Mouse (Mus musculus): Measurements from ENCODE around the gene Pdlim7. TPM values are rescaled to one million over a fixed set of nuclear protein-coding genes. Genes with fewer than 3 reads are reported as not detected.

The Pdlim7 gene
- polyA plus RNA-seq, 1 experiment from 2014 or later = 159 TPM

DNA sequence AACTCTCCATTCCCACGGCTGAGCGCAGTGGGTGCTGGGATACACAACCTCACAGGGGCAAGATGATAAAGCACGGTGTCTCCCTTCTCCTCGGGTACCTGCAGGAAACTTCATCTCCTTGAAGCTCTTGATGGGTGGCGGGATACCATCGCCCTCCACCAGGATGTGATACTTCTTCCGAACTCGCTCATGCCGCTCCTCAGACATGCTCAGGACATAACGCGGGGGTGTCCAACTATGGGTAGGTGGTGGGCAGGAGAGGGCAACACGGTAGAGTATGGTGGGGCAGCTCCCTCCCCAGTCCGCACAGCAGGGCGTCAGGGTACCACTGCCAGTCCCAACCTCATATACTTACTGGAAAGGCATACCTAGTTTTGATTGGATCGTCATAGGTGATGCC lies 21.7 kb upstream of the Pdlim7 start:
- ATAC-seq = no peak
- peak overlapping the region; percentile 83; the same call in 1 of the 2 replicates for H3K9ac ChIP-seq (replicated peaks)
- H3K27ac ChIP-seq = no peak overlapping the region
- H3K27me3 ChIP-seq = no peaks in the 10 kb centered on the region
- peak overlapping the region; percentile 94 for H3K4me2 ChIP-seq (replicated peaks)
- peaks cover 79% of the 10 kb centered on the region for H3K36me3 ChIP-seq
- no peaks in the 10 kb centered on the region for H3K9me3 ChIP-seq
- WGBS = 93% methylated on average over 15 of the region's 15 CpGs
- H3K4me1 ChIP-seq (replicated peaks) = peaks cover 17% of the 10 kb centered on the region
- H3K4me3 ChIP-seq (replicated peaks) = peak overlapping the region; percentile 80

DNA sequence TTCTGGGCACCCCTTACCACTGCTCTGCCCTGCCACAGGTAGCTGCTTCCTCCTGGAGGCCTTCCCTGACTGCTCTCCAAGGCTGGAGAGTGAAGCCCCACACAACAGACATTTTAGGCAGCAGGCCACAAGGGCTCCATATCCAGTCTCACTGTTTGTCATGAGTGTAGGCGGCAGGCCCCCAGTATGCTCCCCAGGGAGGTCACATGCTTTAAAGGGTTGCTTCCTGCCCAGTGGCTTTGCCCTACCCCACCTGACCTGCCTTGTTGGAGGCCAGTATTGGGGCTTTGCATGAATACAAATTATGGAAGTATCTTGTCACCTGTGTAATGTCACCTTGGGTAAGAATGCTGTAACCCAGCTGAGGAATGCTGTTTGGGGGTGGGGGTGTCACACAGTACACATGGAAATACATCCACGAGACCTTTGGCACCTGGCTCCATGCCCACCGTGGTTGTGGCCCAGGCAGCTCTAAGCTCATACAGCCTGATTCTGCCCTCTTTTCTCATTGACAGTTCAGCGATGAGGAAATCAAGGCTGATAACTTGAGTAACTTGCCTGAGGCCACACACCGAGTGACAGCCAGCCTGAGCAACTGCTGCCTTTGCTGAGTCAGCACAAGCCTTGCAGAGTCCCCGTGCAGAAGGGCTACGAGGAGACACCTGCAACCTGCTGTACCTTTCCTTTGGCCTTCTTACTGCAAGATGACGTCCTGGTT lies 15.9 kb upstream of the Pdlim7 start, which contains the start of gene Dok3:
TSS of gene Dok3 (minus strand) at position 99 of the 718 bp plus-strand sequence.
- H3K27ac ChIP-seq = no peak within 1 kb of the TSS
- H3K27me3 ChIP-seq = no peaks in the 10 kb centered on the region
- H3K4me3 ChIP-seq (replicated peaks) = no peak within 1 kb of the TSS
- no peaks in the 10 kb centered on the region for H3K4me1 ChIP-seq (replicated peaks)
- no peak within 1 kb of the TSS for H3K4me2 ChIP-seq (replicated peaks)
- no peak within 1 kb of the TSS for H3K9ac ChIP-seq (replicated peaks)
- WGBS = 87% methylated on average over 8 of the region's 8 CpGs
- peaks cover 57% of the 10 kb centered on the region for H3K36me3 ChIP-seq
- ATAC-seq = no peak
- no peaks in the 10 kb centered on the region for H3K9me3 ChIP-seq

DNA sequence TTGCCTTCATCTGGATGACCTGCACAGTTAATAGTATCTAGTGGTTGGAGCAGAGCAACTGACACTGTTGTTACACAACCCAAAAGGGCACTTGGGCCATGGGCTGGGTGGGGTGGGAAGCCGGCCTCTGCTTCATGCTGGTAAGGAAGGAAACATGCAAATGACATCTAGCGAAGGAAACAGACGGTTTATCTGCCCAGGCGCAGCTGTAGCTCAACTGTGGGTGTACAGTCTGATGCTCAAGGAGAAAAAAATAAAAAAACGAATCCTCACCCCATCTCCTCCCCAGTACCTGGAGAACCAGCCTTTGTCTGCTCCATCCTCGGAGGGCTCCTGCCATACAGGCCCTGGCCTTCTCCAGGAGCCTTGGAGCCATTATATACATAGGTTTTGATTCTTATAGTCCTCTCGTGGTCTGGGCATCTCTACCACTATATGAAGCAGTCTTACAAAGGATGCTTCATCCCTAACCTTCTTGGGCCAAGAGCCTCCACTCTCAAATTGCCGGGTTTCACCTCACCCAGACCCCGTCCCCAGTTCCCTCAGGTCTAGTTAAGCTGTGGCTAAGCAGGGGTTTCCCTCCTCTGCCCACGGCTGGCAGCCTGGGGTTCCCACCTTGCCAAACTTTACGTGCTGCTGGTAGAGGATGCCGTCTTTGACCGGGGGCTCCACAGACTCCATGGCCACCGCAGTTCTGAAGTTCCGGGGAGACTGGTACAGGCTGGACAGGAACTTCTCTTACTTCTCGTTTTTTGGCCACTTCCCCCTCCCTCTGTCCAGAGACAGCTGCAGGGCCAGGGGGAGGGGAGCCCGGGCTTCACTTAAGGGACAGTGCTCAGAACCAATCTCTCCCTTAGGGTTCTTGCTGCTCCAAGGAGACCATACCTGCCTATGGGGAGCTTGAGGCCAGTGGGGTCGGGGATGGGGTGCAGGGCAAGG lies 14.6 kb upstream of the Pdlim7 start:
- H3K9ac ChIP-seq (replicated peaks) = no peak overlapping the region
- H3K27me3 ChIP-seq = no peaks in the 10 kb centered on the region
- no peak overlapping the region for H3K4me2 ChIP-seq (replicated peaks)
- peaks cover 55% of the 10 kb centered on the region for H3K36me3 ChIP-seq
- no peak overlapping the region for H3K27ac ChIP-seq
- no peaks in the 10 kb centered on the region for H3K9me3 ChIP-seq
- no peaks in the 10 kb centered on the region for H3K4me1 ChIP-seq (replicated peaks)
- ATAC-seq = no peak
- WGBS = 87% methylated on average over 18 of the region's 18 CpGs
- no peak overlapping the region for H3K4me3 ChIP-seq (replicated peaks)

DNA sequence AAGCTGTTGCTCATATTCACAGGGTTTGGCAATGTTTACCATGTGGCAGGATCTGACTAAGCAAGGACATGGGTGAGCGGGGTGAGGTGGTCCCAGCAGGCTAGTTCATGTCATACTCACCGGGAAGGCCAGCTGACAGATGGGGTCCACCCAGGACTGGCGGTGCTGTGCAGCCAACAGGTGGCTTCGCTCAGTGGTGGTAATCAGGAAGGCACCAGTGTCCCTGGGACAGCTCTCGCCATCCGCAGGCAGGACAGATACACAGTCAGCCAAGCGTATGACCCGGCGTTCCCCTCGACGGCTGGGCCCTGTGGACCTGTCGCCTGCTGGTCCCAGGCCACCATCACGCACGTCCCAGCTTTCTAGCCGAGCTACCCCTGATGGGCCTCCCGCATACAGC lies 13.7 kb upstream of the Pdlim7 start:
- H3K4me3 ChIP-seq (replicated peaks) = no peak overlapping the region
- H3K4me1 ChIP-seq (replicated peaks) = no peaks in the 10 kb centered on the region
- no peak overlapping the region for H3K27ac ChIP-seq
- no peak overlapping the region for H3K4me2 ChIP-seq (replicated peaks)
- ATAC-seq = no peak
- no peak overlapping the region for H3K9ac ChIP-seq (replicated peaks)
- H3K9me3 ChIP-seq = no peaks in the 10 kb centered on the region
- no peaks in the 10 kb centered on the region for H3K27me3 ChIP-seq
- WGBS = 86% methylated on average over 16 of the region's 16 CpGs
- peaks cover 51% of the 10 kb centered on the region for H3K36me3 ChIP-seq

DNA sequence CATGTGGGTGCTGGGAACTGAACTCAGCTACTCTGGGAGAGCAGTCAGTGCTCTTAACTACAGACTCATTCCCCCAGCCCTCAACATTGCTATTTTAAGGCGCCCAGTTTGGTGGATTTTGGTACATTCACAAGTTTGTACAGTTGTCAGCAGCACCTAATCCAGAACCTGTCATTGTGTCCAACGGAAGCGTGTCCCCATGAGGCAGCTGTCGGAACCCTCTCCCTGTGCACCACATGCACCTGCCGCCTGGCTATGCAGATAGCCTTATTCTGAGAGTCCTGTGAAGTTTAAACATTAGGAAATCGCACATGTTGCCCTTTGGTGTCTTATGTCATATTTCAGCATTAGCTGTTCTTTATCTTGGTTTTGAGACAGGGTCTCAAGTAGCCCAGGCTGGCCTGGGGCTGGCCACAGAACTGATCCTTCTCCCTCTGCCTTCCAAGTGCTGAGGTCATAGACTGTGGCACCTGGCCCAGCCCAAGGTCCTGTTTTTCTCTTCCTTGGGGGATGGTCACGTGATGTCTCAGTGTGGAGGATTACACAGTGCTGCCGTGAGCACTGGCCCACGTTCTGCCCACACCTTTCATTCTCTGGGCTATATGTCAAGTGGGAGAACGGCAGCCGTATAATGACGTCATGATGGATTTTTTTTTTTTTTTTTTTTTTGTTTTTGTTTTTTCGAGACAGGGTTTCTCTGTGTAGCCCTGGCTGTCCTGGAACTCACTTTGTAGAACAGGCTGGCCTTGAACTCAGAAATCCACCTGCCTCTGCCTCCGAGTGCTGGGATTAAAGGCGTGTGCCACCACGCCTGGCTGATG lies 12.5 kb upstream of the Pdlim7 start:
- 81% methylated on average over 16 of the region's 16 CpGs for WGBS
- Histone ChIP-seq H3K27me3 (no peaks in the 10 kb centered on the region), H3K9ac (replicated peaks) (no peak overlapping the region), H3K36me3 (peaks cover 38% of the 10 kb centered on the region), H3K9me3 (no peaks in the 10 kb centered on the region), H3K4me3 (replicated peaks) (no peak overlapping the region), H3K4me1 (replicated peaks) (no peaks in the 10 kb centered on the region), H3K4me2 (replicated peaks) (no peak overlapping the region), H3K27ac (no peak overlapping the region)
- ATAC-seq = peak; percentile 38; the same call in 1 of the 2 replicates

DNA sequence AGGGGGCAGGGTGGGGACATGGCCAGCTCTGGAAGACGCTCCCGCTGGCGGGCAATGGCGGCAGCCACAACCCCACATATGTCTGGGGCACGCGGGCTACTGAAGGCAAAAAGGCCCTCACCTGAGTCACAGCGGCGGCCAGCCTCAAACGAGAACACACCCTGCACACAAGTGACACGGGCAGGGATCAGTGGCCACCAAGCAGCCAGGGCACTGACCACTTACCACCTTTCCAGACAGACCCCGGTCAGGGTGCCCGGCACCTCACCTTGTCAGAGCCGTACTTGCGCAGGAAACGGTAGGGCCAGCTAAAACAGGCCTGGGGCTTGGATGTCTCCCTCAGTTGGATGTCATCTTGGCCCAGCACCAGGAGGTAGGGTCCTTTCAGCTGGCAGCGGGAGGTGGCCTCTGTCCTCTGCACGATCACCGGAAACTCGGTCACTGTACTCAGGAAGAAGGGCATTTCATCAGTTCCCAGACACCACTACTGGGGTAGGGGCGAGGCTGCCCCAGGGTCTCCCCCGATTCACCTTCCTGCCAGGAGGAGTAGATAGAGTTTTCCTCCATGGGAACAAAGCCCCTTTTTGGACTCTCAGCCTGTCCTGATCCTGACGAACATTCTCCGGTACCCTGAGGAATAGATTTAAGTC lies 10.6 kb upstream of the Pdlim7 start:
- Histone ChIP-seq H3K9me3 (no peaks in the 10 kb centered on the region), H3K4me2 (replicated peaks) (no peak overlapping the region), H3K27ac (no peak overlapping the region), H3K36me3 (peaks cover 20% of the 10 kb centered on the region), H3K4me3 (replicated peaks) (no peak overlapping the region), H3K4me1 (replicated peaks) (no peaks in the 10 kb centered on the region), H3K27me3 (no peaks in the 10 kb centered on the region), H3K9ac (replicated peaks) (no peak overlapping the region)
- WGBS = 90% methylated on average over 23 of the region's 23 CpGs
- no peak for ATAC-seq

DNA sequence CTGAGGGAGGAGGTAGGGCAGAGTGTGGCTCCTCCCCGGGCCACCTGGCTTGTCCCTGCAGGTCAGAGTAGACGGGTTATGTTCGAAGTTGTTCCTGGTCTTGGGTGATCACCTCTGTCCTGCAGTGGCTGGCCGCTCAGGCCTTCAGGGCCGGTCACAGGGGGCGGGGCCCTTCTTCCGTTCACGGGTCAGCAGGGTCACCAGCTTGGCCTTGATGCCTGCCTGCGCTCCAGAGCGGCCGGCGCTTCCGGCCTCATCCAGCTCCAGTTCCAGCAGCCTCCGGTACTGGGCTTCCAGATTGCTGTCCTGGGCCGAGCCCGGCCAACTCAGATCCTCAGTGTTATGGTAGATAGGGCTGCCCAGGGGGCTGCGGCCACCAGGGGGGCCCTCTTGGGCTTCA lies 9.8 kb upstream of the Pdlim7 start:
- Histone ChIP-seq H3K9ac (replicated peaks) (no peak overlapping the region), H3K36me3 (0 out of 2 replicates have a peak, but pooled peaks cover 14% of the 10 kb centered on the region), H3K4me1 (replicated peaks) (no peaks in the 10 kb centered on the region), H3K27me3 (no peaks in the 10 kb centered on the region), H3K4me2 (replicated peaks) (no peak overlapping the region), H3K4me3 (replicated peaks) (no peak overlapping the region), H3K9me3 (no peaks in the 10 kb centered on the region), H3K27ac (no peak overlapping the region)
- 70% methylated on average over 17 of the region's 17 CpGs for WGBS
- no peak for ATAC-seq

DNA sequence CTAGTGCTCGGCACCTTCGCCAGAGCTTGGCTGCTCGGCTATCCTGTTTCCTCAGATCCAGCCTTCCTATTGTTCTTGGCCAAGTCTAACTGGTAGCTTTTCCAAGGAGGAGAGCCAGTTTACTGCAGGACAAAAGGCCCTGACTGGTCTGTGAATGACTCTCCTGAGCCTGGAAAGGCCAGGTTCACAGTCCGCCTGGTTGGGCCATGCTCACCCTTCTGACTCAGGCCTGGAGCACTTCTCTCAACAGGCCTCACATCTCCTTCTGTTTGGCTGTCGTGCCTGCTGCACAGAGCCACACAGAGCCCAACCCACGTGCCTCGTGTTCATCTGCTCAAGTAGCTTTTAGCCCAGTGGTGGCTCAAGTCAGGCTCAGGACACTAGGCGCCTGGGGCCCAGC lies 9.3 kb upstream of the Pdlim7 start:
- 0 out of 2 replicates have a peak, but pooled peaks cover 14% of the 10 kb centered on the region for H3K36me3 ChIP-seq
- H3K27me3 ChIP-seq = no peaks in the 10 kb centered on the region
- no peak overlapping the region for H3K27ac ChIP-seq
- no peak overlapping the region for H3K4me2 ChIP-seq (replicated peaks)
- H3K9ac ChIP-seq (replicated peaks) = no peak overlapping the region
- H3K4me3 ChIP-seq (replicated peaks) = no peak overlapping the region
- ATAC-seq = no peak
- WGBS = 60% methylated on average over 8 of the region's 8 CpGs
- H3K4me1 ChIP-seq (replicated peaks) = no peaks in the 10 kb centered on the region
- H3K9me3 ChIP-seq = no peaks in the 10 kb centered on the region

DNA sequence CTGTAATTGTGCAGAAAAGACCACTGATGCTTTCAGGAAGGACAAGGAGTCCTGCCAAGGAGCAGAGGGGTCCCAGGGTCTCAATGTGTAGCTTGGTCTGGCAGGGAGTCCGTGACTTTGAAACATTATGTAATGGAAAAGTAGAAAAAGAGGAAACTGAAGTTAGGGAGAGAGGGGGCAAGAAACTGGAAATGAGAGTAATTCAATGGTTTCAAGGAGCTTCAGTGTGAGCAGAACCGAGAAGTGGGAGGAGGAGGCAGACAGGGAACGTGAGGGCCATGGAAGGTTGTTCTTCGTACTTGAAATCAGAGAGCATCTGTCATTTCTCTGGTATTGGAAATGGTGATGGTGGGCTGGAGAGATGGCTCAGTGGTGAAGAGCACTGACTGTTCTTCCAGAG lies 6.1 kb upstream of the Pdlim7 start:
- WGBS = 84% methylated on average over 4 of the region's 4 CpGs
- Histone ChIP-seq H3K4me2 (replicated peaks) (no peak overlapping the region), H3K4me1 (replicated peaks) (no peaks in the 10 kb centered on the region), H3K4me3 (replicated peaks) (no peak overlapping the region), H3K9ac (replicated peaks) (no peak overlapping the region), H3K36me3 (0 out of 2 replicates have a peak, but pooled peaks cover 14% of the 10 kb centered on the region), H3K9me3 (no peaks in the 10 kb centered on the region), H3K27ac (no peak overlapping the region), H3K27me3 (no peaks in the 10 kb centered on the region; the same call in 1 of the 2 replicates)
- no peak for ATAC-seq

DNA sequence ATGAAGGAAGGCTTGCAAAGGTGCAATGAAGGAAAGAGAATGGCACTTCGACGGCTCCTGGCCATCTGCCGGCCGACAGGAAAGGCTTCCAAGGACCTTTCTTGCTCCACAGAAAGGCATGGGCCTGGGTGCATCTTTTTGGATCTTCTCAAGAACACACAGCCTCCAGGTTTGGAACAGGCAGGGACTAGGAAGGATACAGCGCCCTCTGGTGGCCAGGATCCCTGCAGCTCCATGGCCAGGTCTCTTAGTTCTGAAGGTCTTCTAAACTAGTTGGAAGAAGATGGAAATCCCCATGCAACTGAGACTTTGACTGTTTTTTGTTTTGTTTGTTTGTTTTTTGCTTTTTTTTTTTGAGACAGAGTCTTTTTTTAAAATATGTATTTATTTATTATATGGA lies 3.5 kb upstream of the Pdlim7 start:
- ATAC-seq = no peak

DNA sequence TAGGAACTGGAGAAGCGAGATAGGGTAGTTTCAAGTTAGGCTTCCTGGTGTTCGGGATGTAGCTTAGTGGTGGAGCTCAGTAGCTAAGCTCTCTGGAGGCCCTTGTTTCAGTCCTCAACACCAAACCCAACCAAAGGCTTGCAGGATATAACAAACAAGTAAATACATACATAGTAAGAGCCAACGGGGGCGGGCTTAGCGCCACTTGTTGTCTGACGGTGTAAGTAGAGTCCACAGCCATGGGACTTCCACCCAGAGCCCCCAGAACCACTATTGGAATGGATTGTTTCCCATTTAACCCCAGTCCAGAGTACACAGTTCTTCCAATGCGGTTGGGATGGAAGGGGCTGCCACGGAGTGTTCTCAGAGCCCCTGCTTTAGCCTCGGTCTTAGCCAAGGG lies 352 bp upstream of the Pdlim7 start:
- H3K36me3 ChIP-seq = peaks cover 16% of the 10 kb centered on the region; the same call in 1 of the 2 replicates
- no peaks in the 10 kb centered on the region; the same call in 1 of the 2 replicates for H3K27me3 ChIP-seq
- peak overlapping the region; percentile 95 for H3K4me2 ChIP-seq (replicated peaks)
- H3K9ac ChIP-seq (replicated peaks) = no peak overlapping the region; the same call in 1 of the 2 replicates
- H3K4me1 ChIP-seq (replicated peaks) = peaks cover 31% of the 10 kb centered on the region
- no peaks in the 10 kb centered on the region for H3K9me3 ChIP-seq
- no peak for ATAC-seq
- 33% methylated on average over 9 of the region's 9 CpGs for whole genome bisulfite sequencing
- H3K4me3 ChIP-seq (replicated peaks) = peak overlapping the region; percentile 82
- no peak overlapping the region for H3K27ac ChIP-seq

More for the DNA sequence above, 3.5 kb upstream of the Pdlim7 start:
- no peaks in the 10 kb centered on the region for H3K9me3 ChIP-seq
- WGBS = 6% methylated on average over 5 of the region's 5 CpGs
- H3K27me3 ChIP-seq = no peaks in the 10 kb centered on the region; the same call in 1 of the 2 replicates
- H3K4me2 ChIP-seq (replicated peaks) = no peak overlapping the region
- H3K36me3 ChIP-seq = no peaks in the 10 kb centered on the region
- H3K4me1 ChIP-seq (replicated peaks) = peaks cover 10% of the 10 kb centered on the region
- no peak overlapping the region for H3K4me3 ChIP-seq (replicated peaks)
- no peak overlapping the region for H3K9ac ChIP-seq (replicated peaks)
- no peak overlapping the region for H3K27ac ChIP-seq

Data from midbrain, embryonic 13.5 days (tissue).